Mouse (Mus musculus): ENCODE measurements around the gene Zbtb7a. TPM values are rescaled to one million over a fixed set of nuclear protein-coding genes. Genes with fewer than 3 reads are reported as not detected.

The Zbtb7a gene
- polyA plus RNA-seq, 1 experiment: 66.7 TPM

GRCm38 (mm10) chr10:81193991-81194774 lies 59.2 kb downstream of the Zbtb7a start:
- WGBS: 11% methylated on average over 37 of the region's 37 CpGs
- peak; percentile 36 for DNase-seq
- Histone ChIP-seq H3K4me3 (replicated peaks; ENCODE audit: extremely low read depth, low read depth, low read length) (no peak overlapping the region), H3K4me1 (ENCODE audit: control insufficient read depth, insufficient read depth, low read length) (peaks cover 8% of the 10 kb centered on the region; the same call in 1 of the 2 replicates)
- no peak for TF ChIP-seq CTCF (IDR thresholded peaks at IDR 0.05; ENCODE audit: insufficient read depth, low read length)
- TF ChIP-seq POLR2A (IDR thresholded peaks at IDR 0.05; ENCODE audit: borderline replicate concordance, extremely low read depth, low read depth, low read length): 0 out of 2 replicates have a peak, but pooled peaks have one; percentile 7

GRCm38 (mm10) chr10:81195300-81195699 lies 60.3 kb downstream of the Zbtb7a start:
- H3K4me3 ChIP-seq (replicated peaks; ENCODE audit: extremely low read depth, low read depth, low read length): no peak overlapping the region
- 64% methylated on average over 4 of the region's 4 CpGs for WGBS
- TF ChIP-seq CTCF (IDR thresholded peaks at IDR 0.05; ENCODE audit: insufficient read depth, low read length) (no peak), POLR2A (IDR thresholded peaks at IDR 0.05; ENCODE audit: borderline replicate concordance, extremely low read depth, low read depth, low read length) (no peak)
- no peak for DNase-seq
- H3K4me1 ChIP-seq (ENCODE audit: control insufficient read depth, insufficient read depth, low read length): peaks cover 8% of the 10 kb centered on the region; the same call in 1 of the 2 replicates

DNA sequence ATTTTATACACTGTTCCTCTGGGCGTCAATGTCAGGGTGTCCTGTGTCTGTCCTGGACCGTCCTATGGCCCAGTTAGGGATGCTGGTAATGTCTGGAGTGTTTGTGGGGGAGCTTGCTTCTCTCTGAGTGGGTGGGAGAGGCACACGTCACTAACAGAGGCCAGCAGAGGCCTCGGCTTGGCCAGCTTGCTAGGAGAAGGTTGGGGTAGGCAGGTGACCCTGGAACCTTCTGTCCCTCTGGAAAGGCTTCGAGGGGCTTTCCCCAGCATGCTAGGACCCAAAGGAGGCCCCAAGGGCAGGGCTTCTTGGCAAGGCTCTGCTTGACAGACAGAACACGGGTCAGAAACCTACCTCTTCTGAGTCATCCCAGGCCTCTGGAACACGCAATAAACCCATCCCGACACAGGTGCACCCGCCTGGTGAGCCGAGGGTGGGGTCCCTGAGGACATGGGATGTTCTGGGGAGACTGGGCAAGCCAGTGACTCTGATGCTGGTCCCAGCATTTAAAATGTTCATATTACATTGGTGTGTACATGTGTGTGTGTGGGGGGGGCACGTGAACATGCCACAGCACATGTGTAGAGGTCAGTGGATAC lies 61.5 kb downstream of the Zbtb7a start:
- DNase-seq: no peak
- TF ChIP-seq POLR2A (IDR thresholded peaks at IDR 0.05; ENCODE audit: borderline replicate concordance, extremely low read depth, low read depth, low read length) (no peak), CTCF (IDR thresholded peaks at IDR 0.05; ENCODE audit: insufficient read depth, low read length) (no peak)
- WGBS: 64% methylated on average over 11 of the region's 11 CpGs
- H3K4me3 ChIP-seq (replicated peaks; ENCODE audit: extremely low read depth, low read depth, low read length): no peak overlapping the region
- peaks cover 6% of the 10 kb centered on the region; the same call in 1 of the 2 replicates for H3K4me1 ChIP-seq (ENCODE audit: control insufficient read depth, insufficient read depth, low read length)

GRCm38 (mm10) chr10:81197305-81197704 lies 62.3 kb downstream of the Zbtb7a start:
- TF ChIP-seq POLR2A (IDR thresholded peaks at IDR 0.05; ENCODE audit: borderline replicate concordance, extremely low read depth, low read depth, low read length): no peak
- no peak for TF ChIP-seq CTCF (IDR thresholded peaks at IDR 0.05; ENCODE audit: insufficient read depth, low read length)
- DNase-seq: no peak
- 42% methylated on average over 6 of the region's 6 CpGs for WGBS

GRCm38 (mm10) chr10:81198230-81198629 lies 63.2 kb downstream of the Zbtb7a start:
- peak; percentile 55 for DNase-seq
- Histone ChIP-seq H3K4me1 (ENCODE audit: control insufficient read depth, insufficient read depth, low read length) (peaks cover 3% of the 10 kb centered on the region; the same call in 1 of the 2 replicates), H3K4me3 (replicated peaks; ENCODE audit: extremely low read depth, low read depth, low read length) (no peak overlapping the region)
- WGBS: 1% methylated on average over 9 of the region's 9 CpGs
- TF ChIP-seq CTCF (IDR thresholded peaks at IDR 0.05; ENCODE audit: insufficient read depth, low read length) (peak; percentile 53; the same call in 1 of the 2 replicates), POLR2A (IDR thresholded peaks at IDR 0.05; ENCODE audit: borderline replicate concordance, extremely low read depth, low read depth, low read length) (no peak)

More at GRCm38 (mm10) chr10:81197305-81197704, 62.3 kb downstream of the Zbtb7a start:
- no peak overlapping the region for H3K4me3 ChIP-seq (replicated peaks; ENCODE audit: extremely low read depth, low read depth, low read length)
- H3K4me1 ChIP-seq (ENCODE audit: control insufficient read depth, insufficient read depth, low read length): peaks cover 6% of the 10 kb centered on the region; the same call in 1 of the 2 replicates

DNA sequence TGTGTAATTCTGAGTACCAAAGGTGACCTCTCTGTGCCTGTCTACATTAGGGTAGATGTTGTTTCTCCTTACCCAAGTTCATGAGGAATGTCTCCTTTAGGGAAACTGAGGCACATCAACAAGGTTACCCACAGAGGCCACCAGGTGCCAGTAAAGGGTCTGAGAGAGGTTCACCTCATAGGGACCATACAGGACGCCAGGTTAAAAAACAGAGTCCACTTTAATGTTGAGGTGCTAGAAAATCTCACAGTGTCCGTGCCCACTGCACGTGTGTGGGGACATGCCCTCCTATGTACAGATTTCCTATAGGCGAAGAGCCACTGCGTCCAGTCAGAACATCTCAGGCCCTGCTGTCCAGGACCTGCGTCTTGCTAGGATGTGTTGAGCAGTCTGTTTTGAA lies 64.0 kb downstream of the Zbtb7a start:
- TF ChIP-seq CTCF (IDR thresholded peaks at IDR 0.05; ENCODE audit: insufficient read depth, low read length): no peak
- no peak for DNase-seq
- Histone ChIP-seq H3K4me1 (ENCODE audit: control insufficient read depth, insufficient read depth, low read length) (peaks cover 2% of the 10 kb centered on the region; the same call in 1 of the 2 replicates), H3K4me3 (replicated peaks; ENCODE audit: extremely low read depth, low read depth, low read length) (no peak overlapping the region)
- WGBS: 77% methylated on average over 6 of the region's 6 CpGs

GRCm38 (mm10) chr10:81200141-81200540 lies 65.1 kb downstream of the Zbtb7a start:
- no peak for TF ChIP-seq POLR2A (IDR thresholded peaks at IDR 0.05; ENCODE audit: borderline replicate concordance, extremely low read depth, low read depth, low read length)
- TF ChIP-seq CTCF (IDR thresholded peaks at IDR 0.05; ENCODE audit: insufficient read depth, low read length): no peak
- 74% methylated on average over 13 of the region's 13 CpGs for WGBS
- Histone ChIP-seq H3K4me3 (replicated peaks; ENCODE audit: extremely low read depth, low read depth, low read length) (no peak overlapping the region), H3K4me1 (ENCODE audit: control insufficient read depth, insufficient read depth, low read length) (no peaks in the 10 kb centered on the region; the same call in 1 of the 2 replicates)
- no peak for DNase-seq

DNA sequence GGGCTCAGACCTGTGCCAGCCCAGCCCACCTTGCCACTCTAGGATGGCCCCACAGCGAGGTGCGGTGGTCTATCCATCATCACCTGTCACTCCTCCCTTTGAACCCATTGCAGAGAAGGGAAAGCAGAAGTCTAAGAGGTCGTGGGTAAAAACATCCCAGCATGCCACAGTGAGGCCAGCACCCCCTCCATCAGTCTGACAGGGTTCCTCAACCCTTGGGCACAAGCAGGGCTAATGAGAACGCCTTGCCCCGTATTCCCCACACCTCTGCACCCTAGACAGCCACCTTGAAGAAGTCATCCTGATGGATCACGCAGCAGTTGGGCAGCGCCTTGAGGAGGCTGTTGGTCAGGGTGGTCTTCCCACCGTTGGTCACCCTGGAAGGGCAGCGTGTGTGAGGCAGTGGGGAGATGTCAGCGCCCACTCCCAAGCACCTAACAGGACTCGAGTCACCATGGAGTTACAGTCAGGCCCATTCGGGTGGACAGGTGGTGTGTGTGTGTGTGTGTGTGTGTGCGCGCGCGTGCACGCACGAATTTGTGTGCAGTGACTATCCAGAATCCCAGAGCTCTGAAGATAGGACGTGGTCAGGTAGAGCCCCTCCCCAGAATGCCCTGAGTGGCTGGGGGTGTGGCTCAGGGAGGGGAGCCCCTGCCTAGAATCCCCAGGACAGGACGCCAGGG lies 65.7 kb downstream of the Zbtb7a start:
- 74% methylated on average over 20 of the region's 20 CpGs for WGBS
- no peak overlapping the region for H3K4me3 ChIP-seq (replicated peaks; ENCODE audit: extremely low read depth, low read depth, low read length)
- DNase-seq: no peak

More for the DNA sequence above, 65.7 kb downstream of the Zbtb7a start:
- H3K4me1 ChIP-seq (ENCODE audit: control insufficient read depth, insufficient read depth, low read length): no peaks in the 10 kb centered on the region; the same call in 1 of the 2 replicates
- no peak for TF ChIP-seq POLR2A (IDR thresholded peaks at IDR 0.05; ENCODE audit: borderline replicate concordance, extremely low read depth, low read depth, low read length)
- no peak for TF ChIP-seq CTCF (IDR thresholded peaks at IDR 0.05; ENCODE audit: insufficient read depth, low read length)
